Mouse (Mus musculus) embryonic facial prominence, embryonic 13.5 days (tissue): ENCODE results near the gene Tgfb1. TPM values are rescaled to one million over a fixed set of nuclear protein-coding genes. Genes with fewer than 3 reads are reported as not detected.
A peak's percentile ranks its signal among the peaks of the same experiment; 100 is the strongest.

Source experiments
- ATAC-seq: fragments of 200-750 bp; cut with Nextera tagmentation; 2 replicates; pipeline ENCODE4 v1.8.0; 2017; ENCODE audit warnings: low read depth; ENCODE audit not compliant: insufficient number of reproducible peaks, insufficient read depth, low FRiP score, low TSS enrichment
- H3K27ac ChIP-seq: fragments of 300-500 bp; sonication (generic); 2 replicates; pipeline ENCODE4 v1.5.1; 2015; ENCODE audit warnings: moderate library complexity, mild to moderate bottlenecking, inconsistent platforms
- H3K27me3 ChIP-seq: fragments of 300-500 bp; sonication (generic); 2 replicates; pipeline ENCODE4 v1.6.1; 2015; ENCODE audit warnings: mild to moderate bottlenecking, inconsistent platforms
- H3K36me3 ChIP-seq: fragments of 300-500 bp; sonication (generic); 2 replicates; pipeline ENCODE4 v1.6.1; 2015; ENCODE audit warnings: mild to moderate bottlenecking, inconsistent platforms
- H3K4me1 ChIP-seq: fragments of 300-500 bp; sonication (generic); 2 replicates; pipeline ENCODE4 v1.6.1; 2015; ENCODE audit warnings: inconsistent platforms
- H3K4me2 ChIP-seq: fragments of 300-500 bp; sonication (generic); 2 replicates; pipeline ENCODE4 v1.6.1; 2015; ENCODE audit warnings: moderate library complexity, mild to moderate bottlenecking, inconsistent platforms
- H3K4me3 ChIP-seq: fragments of 300-500 bp; sonication (generic); 2 replicates; pipeline ENCODE4 v1.5.1; 2015; ENCODE audit warnings: mild to moderate bottlenecking, inconsistent platforms
- H3K9ac ChIP-seq: fragments of 300-500 bp; sonication (generic); 2 replicates; pipeline ENCODE4 v1.6.1; 2015; ENCODE audit warnings: mild to moderate bottlenecking, inconsistent platforms
- H3K9me3 ChIP-seq: fragments of 300-500 bp; sonication (generic); 2 replicates; pipeline ENCODE4 v1.6.1; 2016; ENCODE audit warnings: inconsistent platforms
- WGBS: fragments of 180-500 bp; shearing (Covaris S2); methylation state at CpG from one replicate; pipeline ENCODE4 v1.1.7; 2015; ENCODE audit warnings: mixed read lengths; 5-methylcytosine and 5-hydroxymethylcytosine counted together
- polyA plus RNA-seq: library from polyadenylated mRNA; unstranded; fragments of >200 nt; fragmentation: Nextera tagmentation; extraction: Ambion mirVana; gene quantifications from 2 replicates; pipeline ENCODE4 v1.2.1, GENCODE M21; 2015

The Tgfb1 gene
- polyA plus RNA-seq = 3.2 and 3.4 TPM in 2 replicates

DNA sequence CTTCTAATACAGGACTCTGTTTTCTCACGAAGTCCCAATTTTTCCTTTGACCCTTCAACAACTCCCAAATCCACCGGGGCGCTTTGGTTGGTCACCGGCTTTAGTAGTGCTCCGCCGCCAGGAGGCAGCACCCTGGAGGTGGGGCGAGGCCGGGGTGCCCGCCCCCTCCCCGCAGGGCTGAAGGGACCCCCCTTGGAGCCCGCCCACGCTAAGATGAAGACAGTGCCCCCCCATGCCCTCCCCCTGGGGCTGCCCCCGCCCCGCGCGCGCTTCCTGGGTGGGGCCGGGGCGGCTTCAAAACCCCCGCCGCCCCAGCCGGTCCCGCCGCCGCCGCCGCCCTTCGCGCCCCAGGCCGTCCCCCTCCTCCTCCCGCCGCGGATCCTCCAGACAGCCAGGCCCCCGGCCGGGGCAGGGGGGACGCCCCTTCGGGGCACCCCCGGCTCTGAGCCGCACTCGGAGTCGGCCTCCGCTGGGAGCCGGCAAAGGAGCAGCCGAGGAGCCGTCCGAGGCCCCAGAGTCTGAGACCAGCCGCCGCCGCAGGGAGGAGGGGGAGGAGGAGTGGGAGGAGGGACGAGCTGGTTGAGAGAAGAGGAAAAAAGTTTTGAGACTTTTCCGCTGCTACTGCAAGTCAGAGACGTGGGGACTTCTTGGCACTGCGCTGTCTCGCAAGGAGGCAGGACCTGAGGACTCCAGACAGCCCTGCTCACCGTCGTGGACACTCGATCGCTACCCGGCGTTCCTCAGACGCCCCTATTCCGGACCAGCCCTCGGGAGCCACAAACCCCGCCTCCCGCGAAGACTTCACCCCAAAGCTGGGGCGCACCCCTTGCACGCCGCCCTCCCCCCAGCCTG lies at the start of gene Tgfb1:
TSS of gene Tgfb1 (plus strand) at position 323 of the 852 bp plus-strand sequence.
- Histone ChIP-seq H3K9me3 (no peaks in the 10 kb centered on the region), H3K4me3 (peak within 1 kb of the TSS; percentile 65), H3K4me2 (peak within 1 kb of the TSS; percentile 88), H3K27ac (peak within 1 kb of the TSS; percentile 85), H3K4me1 (peaks cover 41% of the 10 kb centered on the region), H3K36me3 (peaks cover 8% of the 10 kb centered on the region; the same call in 1 of the 2 replicates), H3K9ac (peak within 1 kb of the TSS; percentile 80), H3K27me3 (peaks cover 55% of the 10 kb centered on the region)
- under 1% methylated on average over 59 of the region's 69 CpGs for WGBS
- peak; percentile 34 for ATAC-seq

DNA sequence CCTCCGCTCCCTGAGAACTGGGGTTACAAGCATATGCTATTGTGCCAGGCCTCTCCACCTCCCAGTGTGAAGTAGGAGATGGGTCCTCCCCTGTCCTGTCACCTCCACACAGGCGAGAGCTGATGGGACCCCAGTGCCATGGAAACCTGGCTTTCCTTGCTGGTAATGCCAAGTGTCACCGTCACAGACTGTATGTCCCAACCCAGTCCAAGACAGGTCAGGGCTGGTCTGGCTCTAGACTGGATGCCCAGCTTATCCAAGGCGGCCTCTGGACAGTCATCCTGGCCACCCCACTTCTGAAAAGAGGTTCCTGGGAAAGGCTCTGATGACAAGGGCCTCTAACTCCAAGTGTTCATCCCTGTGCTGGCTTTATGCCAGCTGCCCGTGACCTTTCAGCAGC lies 49.7 kb upstream of the Tgfb1 start:
- Histone ChIP-seq H3K27ac (no peak overlapping the region), H3K4me3 (no peak overlapping the region), H3K36me3 (peaks cover 81% of the 10 kb centered on the region), H3K27me3 (no peaks in the 10 kb centered on the region), H3K9me3 (no peaks in the 10 kb centered on the region), H3K4me2 (no peak overlapping the region), H3K9ac (no peak overlapping the region), H3K4me1 (no peaks in the 10 kb centered on the region)
- WGBS = 84% methylated on average over 5 of the region's 5 CpGs
- no peak for ATAC-seq

DNA sequence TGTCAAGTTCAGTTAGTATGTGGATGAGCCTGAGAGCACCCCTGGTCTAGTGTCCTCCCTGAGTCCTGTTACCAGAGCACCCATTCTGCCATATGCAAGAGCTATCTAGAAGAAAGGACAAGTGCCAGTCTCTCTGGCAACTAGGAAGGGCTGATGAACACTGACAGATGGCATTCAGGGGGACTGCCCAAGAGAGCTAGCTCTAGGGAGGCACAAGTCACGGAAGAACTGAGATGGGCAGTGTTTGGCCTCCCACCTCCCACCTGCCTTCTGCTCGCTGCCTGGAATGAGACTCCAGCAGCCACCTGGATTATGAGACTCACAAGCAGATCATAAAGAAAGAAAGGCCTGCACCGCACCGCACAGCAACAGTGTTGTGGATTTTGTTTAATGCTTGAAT lies 47.0 kb upstream of the Tgfb1 start:
- H3K4me3 ChIP-seq = no peak overlapping the region
- no peaks in the 10 kb centered on the region for H3K9me3 ChIP-seq
- no peaks in the 10 kb centered on the region for H3K27me3 ChIP-seq
- no peak overlapping the region for H3K4me2 ChIP-seq
- H3K9ac ChIP-seq = no peak overlapping the region
- 84% methylated on average over 4 of the region's 4 CpGs for WGBS
- no peaks in the 10 kb centered on the region for H3K4me1 ChIP-seq
- no peak overlapping the region for H3K27ac ChIP-seq
- peaks cover 58% of the 10 kb centered on the region for H3K36me3 ChIP-seq
- no peak for ATAC-seq

- 80% methylated on average over 10 of the region's 10 CpGs for WGBS
- Histone ChIP-seq H3K9ac (no peak overlapping the region), H3K27ac (no peak overlapping the region), H3K4me3 (no peak overlapping the region), H3K36me3 (peaks cover 26% of the 10 kb centered on the region), H3K4me2 (no peak overlapping the region), H3K9me3 (no peaks in the 10 kb centered on the region), H3K4me1 (no peaks in the 10 kb centered on the region), H3K27me3 (no peaks in the 10 kb centered on the region)
- no peak for ATAC-seq
Measured at GRCm38 (mm10) chr7:25644136-25644535, 42.7 kb upstream of the Tgfb1 start.

DNA sequence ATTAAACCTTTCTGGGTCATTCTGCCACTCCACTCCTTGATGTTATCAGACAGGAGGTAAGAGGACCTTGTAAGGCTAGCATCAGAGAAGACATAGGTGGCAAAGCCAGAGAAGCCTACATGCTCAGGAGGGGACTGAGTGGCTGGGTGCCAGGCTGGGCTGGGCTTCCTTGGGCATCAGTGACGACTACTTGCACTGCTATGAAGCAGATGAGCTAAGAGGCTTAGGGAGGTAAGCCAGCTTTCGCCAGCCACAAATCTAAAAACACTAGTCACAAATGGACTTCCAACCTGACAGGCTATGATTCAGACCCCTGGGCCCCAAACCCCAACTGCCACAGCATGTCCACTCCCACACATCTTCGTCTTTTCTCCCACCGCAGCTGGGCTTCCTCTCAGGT lies 42.2 kb upstream of the Tgfb1 start:
- 83% methylated on average over 4 of the region's 4 CpGs for WGBS
- Histone ChIP-seq H3K4me1 (no peaks in the 10 kb centered on the region), H3K4me3 (no peak overlapping the region), H3K4me2 (no peak overlapping the region), H3K9me3 (no peaks in the 10 kb centered on the region), H3K9ac (no peak overlapping the region), H3K27ac (no peak overlapping the region), H3K36me3 (peaks cover 22% of the 10 kb centered on the region), H3K27me3 (no peaks in the 10 kb centered on the region)
- ATAC-seq = no peak

- no peak overlapping the region for H3K27ac ChIP-seq
- H3K4me2 ChIP-seq = no peak overlapping the region
- H3K9me3 ChIP-seq = no peaks in the 10 kb centered on the region
- no peaks in the 10 kb centered on the region for H3K27me3 ChIP-seq
- H3K4me3 ChIP-seq = no peak overlapping the region
- peaks cover 19% of the 10 kb centered on the region for H3K36me3 ChIP-seq
- no peak overlapping the region for H3K9ac ChIP-seq
- WGBS = 53% methylated on average over 14 of the region's 14 CpGs
- ATAC-seq = no peak
- no peaks in the 10 kb centered on the region for H3K4me1 ChIP-seq
Measured at GRCm38 (mm10) chr7:25645074-25645473, 41.7 kb upstream of the Tgfb1 start.

DNA sequence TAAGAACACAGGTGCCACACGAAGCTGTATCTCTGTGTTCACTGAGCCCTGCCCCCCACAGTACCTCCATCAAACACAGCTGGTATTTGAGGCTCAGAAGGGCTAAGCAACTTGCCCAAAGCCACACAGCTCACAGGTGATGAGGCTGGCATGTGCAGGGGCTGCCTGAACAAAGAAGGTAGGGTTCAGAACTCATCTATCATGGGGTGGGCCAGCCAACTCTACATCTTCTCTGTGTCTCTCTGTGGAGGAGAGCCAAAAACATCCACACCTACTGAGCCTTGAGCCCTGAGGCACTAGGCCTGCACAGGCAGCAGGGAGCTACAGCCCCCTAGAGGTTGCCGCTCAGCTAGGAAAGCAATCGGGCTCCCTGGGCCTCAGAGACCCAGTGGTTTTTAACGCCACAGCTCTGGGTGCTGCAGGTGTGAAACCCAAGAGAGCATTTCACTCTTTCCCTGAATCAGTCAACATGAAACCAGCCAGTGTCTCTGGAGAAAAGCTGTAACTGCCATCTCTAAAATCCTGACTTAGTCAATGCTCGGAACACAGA lies 39.2 kb upstream of the Tgfb1 start:
- no peak for ATAC-seq
- Histone ChIP-seq H3K4me3 (no peak overlapping the region), H3K9me3 (no peaks in the 10 kb centered on the region), H3K9ac (no peak overlapping the region), H3K4me1 (no peaks in the 10 kb centered on the region), H3K36me3 (peaks cover 3% of the 10 kb centered on the region; the same call in 1 of the 2 replicates), H3K27me3 (no peaks in the 10 kb centered on the region), H3K27ac (no peak overlapping the region), H3K4me2 (no peak overlapping the region)
- WGBS = 49% methylated on average over 5 of the region's 5 CpGs

DNA sequence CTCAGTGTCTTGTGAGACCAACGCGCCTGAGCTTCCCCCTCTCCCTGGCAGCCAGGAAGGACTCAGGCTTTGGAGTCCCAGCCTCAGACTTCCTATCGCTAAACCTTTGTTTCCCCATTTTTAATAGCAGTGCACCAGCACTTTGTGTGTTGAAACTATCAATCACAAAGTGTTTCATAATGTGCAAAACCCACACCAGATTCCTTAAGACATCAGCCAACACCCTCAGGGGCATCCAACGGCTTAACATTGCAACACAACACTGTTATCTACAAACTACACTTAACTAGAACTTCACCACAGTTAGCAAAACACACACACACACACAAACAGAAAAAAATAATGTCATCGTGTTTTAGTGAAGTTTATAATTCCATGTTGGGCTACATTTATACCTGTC lies 37.0 kb upstream of the Tgfb1 start:
- Histone ChIP-seq H3K4me2 (no peak overlapping the region), H3K27ac (no peak overlapping the region), H3K4me1 (no peaks in the 10 kb centered on the region), H3K27me3 (no peaks in the 10 kb centered on the region), H3K36me3 (peaks cover 3% of the 10 kb centered on the region; the same call in 1 of the 2 replicates), H3K4me3 (no peak overlapping the region), H3K9ac (no peak overlapping the region), H3K9me3 (no peaks in the 10 kb centered on the region)
- no peak for ATAC-seq
- 68% methylated on average over 5 of the region's 5 CpGs for WGBS

GRCm38 (mm10) chr7:25651281-25651680 lies 35.5 kb upstream of the Tgfb1 start:
- Histone ChIP-seq H3K36me3 (no peaks in the 10 kb centered on the region; the same call in 1 of the 2 replicates), H3K4me3 (no peak overlapping the region), H3K9ac (no peak overlapping the region), H3K9me3 (no peaks in the 10 kb centered on the region), H3K4me1 (no peaks in the 10 kb centered on the region), H3K27ac (no peak overlapping the region), H3K27me3 (no peaks in the 10 kb centered on the region), H3K4me2 (no peak overlapping the region)
- 89% methylated on average over 8 of the region's 8 CpGs for WGBS
- no peak for ATAC-seq

GRCm38 (mm10) chr7:25652244-25652759 lies 34.5 kb upstream of the Tgfb1 start:
- Histone ChIP-seq H3K9ac (no peak overlapping the region), H3K4me1 (peaks cover 4% of the 10 kb centered on the region), H3K4me2 (no peak overlapping the region), H3K27me3 (no peaks in the 10 kb centered on the region), H3K9me3 (no peaks in the 10 kb centered on the region), H3K27ac (no peak overlapping the region), H3K4me3 (no peak overlapping the region), H3K36me3 (no peaks in the 10 kb centered on the region; the same call in 1 of the 2 replicates)
- no peak for ATAC-seq
- 92% methylated on average over 12 of the region's 12 CpGs for WGBS

GRCm38 (mm10) chr7:25655601-25656428 lies 31.0 kb upstream of the Tgfb1 start:
- ATAC-seq = no peak
- 73% methylated on average over 11 of the region's 11 CpGs for WGBS

More at GRCm38 (mm10) chr7:25655601-25656428, 31.0 kb upstream of the Tgfb1 start:
- Histone ChIP-seq H3K9me3 (no peaks in the 10 kb centered on the region), H3K9ac (no peak overlapping the region), H3K36me3 (no peaks in the 10 kb centered on the region; the same call in 1 of the 2 replicates), H3K4me2 (no peak overlapping the region), H3K4me1 (peaks cover 20% of the 10 kb centered on the region), H3K27ac (no peak overlapping the region), H3K4me3 (no peak overlapping the region), H3K27me3 (no peaks in the 10 kb centered on the region)
